Mouse (Mus musculus): ENCODE results near the gene Ppia. TPM values are rescaled to one million over a fixed set of nuclear protein-coding genes. Genes with fewer than 3 reads are reported as not detected.

The Ppia gene
- polyA plus RNA-seq, 1 experiment = 3,065 TPM

- no peak overlapping the region for H3K4me2 ChIP-seq (ENCODE audit: low read depth)
- H3K36me3 ChIP-seq (ENCODE audit: control insufficient read depth, insufficient read depth) = peaks cover 18% of the 10 kb centered on the region
- no peak overlapping the region for H3K4me3 ChIP-seq
- TF ChIP-seq E2F4 (IDR thresholded peaks at IDR 0.05; ENCODE audit: insufficient read depth) = no peak
- no peak for TF ChIP-seq MYOD1 (IDR thresholded peaks at IDR 0.05; ENCODE audit: control insufficient read depth in 1 of 3, insufficient read length in 2 of 3, low read depth in 2 of 3)
- no peak for TF ChIP-seq CEBPB (IDR thresholded peaks at IDR 0.05; ENCODE audit: insufficient read depth, poor library complexity, severe bottlenecking)
- no peak for TF ChIP-seq USF1 (IDR thresholded peaks at IDR 0.05; ENCODE audit: low read depth)
- TF ChIP-seq MYOG (IDR thresholded peaks at IDR 0.05; ENCODE audit: control insufficient read depth in 1 of 3, insufficient read depth in 1 of 3, insufficient read length in 2 of 3, low read depth in 2 of 3) = no peak
- no peak for TF ChIP-seq MAX (IDR thresholded peaks at IDR 0.05; ENCODE audit: low read depth)
- H3K27me3 ChIP-seq (ENCODE audit: control insufficient read depth, insufficient read depth, insufficient read length) = no peaks in the 10 kb centered on the region
- no peak overlapping the region for H3ac ChIP-seq (ENCODE audit: control insufficient read depth, insufficient read length)
- H3K79me2 ChIP-seq (ENCODE audit: control insufficient read depth, insufficient read depth) = peaks cover 22% of the 10 kb centered on the region
Observed at GRCm38 (mm10) chr11:6463159-6463837, 48.1 kb downstream of the Ppia start.

DNA sequence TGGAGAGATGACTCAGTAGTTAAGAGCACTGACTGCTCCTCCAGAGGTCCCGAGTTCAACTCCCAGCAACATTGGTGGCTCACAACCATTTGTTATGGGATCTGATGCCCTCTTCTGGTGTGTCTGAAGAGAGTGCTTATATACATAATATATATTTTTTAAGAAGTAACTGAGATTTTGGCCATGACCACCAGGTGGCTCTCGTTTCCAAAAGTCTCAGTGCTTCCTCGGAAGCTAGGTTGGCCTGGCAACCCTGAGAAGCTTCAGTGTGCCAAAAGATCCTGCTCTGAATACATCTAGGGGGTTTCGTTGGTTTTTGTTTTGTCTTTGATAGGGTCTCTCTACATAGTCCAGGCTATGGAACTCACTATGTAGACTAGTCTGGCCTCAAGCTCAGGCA is 49.9 kb downstream of the Ppia start:
- peaks cover 18% of the 10 kb centered on the region for H3K36me3 ChIP-seq (ENCODE audit: control insufficient read depth, insufficient read depth)
- peaks cover 40% of the 10 kb centered on the region for H3K79me2 ChIP-seq (ENCODE audit: control insufficient read depth, insufficient read depth)
- H3K4me3 ChIP-seq = no peak overlapping the region
- no peak overlapping the region for H3K4me2 ChIP-seq (ENCODE audit: low read depth)
- H3K27me3 ChIP-seq (ENCODE audit: control insufficient read depth, insufficient read depth, insufficient read length) = no peaks in the 10 kb centered on the region
- no peak overlapping the region for H3ac ChIP-seq (ENCODE audit: control insufficient read depth, insufficient read length)
- no peak for TF ChIP-seq MYOD1 (IDR thresholded peaks at IDR 0.05; ENCODE audit: control insufficient read depth in 1 of 3, insufficient read length in 2 of 3, low read depth in 2 of 3)
- no peak for TF ChIP-seq MAX (IDR thresholded peaks at IDR 0.05; ENCODE audit: low read depth)
- TF ChIP-seq E2F4 (IDR thresholded peaks at IDR 0.05; ENCODE audit: insufficient read depth) = no peak
- no peak for TF ChIP-seq POLR2A (IDR thresholded peaks at IDR 0.05; ENCODE audit: insufficient read length, low read depth)
- TF ChIP-seq CEBPB (IDR thresholded peaks at IDR 0.05; ENCODE audit: insufficient read depth, poor library complexity, severe bottlenecking) = no peak
- no peak for TF ChIP-seq POLR2AphosphoS2 (IDR thresholded peaks at IDR 0.05; ENCODE audit: insufficient read length, low read depth)
- no peak for TF ChIP-seq TCF3 (IDR thresholded peaks at IDR 0.05; ENCODE audit: insufficient read length, low read depth)
- TF ChIP-seq USF1 (IDR thresholded peaks at IDR 0.05; ENCODE audit: low read depth) = no peak
- TF ChIP-seq MYOG (IDR thresholded peaks at IDR 0.05; ENCODE audit: control insufficient read depth in 1 of 3, insufficient read depth in 1 of 3, insufficient read length in 2 of 3, low read depth in 2 of 3) = no peak
- no peak for TF ChIP-seq SRF (IDR thresholded peaks at IDR 0.05; ENCODE audit: control insufficient read depth, insufficient read length, low read depth)
- no peak for TF ChIP-seq TCF12 (IDR thresholded peaks at IDR 0.05; ENCODE audit: insufficient read depth, poor library complexity, severe bottlenecking)
- no peak for TF ChIP-seq REST (IDR thresholded peaks at IDR 0.05; ENCODE audit: insufficient read depth, insufficient read length)

- H3ac ChIP-seq (ENCODE audit: control insufficient read depth, insufficient read length) = no peak overlapping the region
- no peaks in the 10 kb centered on the region for H3K27me3 ChIP-seq (ENCODE audit: control insufficient read depth, insufficient read depth, insufficient read length)
- peak overlapping the region; percentile 63 for H3K4me3 ChIP-seq
- H3K4me2 ChIP-seq (ENCODE audit: low read depth) = peak overlapping the region; percentile 92
- peaks cover 74% of the 10 kb centered on the region for H3K79me2 ChIP-seq (ENCODE audit: control insufficient read depth, insufficient read depth)
- peaks cover 38% of the 10 kb centered on the region for H3K36me3 ChIP-seq (ENCODE audit: control insufficient read depth, insufficient read depth)
- TF ChIP-seq CEBPB (IDR thresholded peaks at IDR 0.05; ENCODE audit: insufficient read depth, poor library complexity, severe bottlenecking) (no peak), POLR2A (IDR thresholded peaks at IDR 0.05; ENCODE audit: insufficient read length, low read depth) (no peak), TCF12 (IDR thresholded peaks at IDR 0.05; ENCODE audit: insufficient read depth, poor library complexity, severe bottlenecking) (no peak), MYOG (IDR thresholded peaks at IDR 0.05; ENCODE audit: control insufficient read depth in 1 of 3, insufficient read depth in 1 of 3, insufficient read length in 2 of 3, low read depth in 2 of 3) (no peak), E2F4 (IDR thresholded peaks at IDR 0.05; ENCODE audit: insufficient read depth) (no peak), SRF (IDR thresholded peaks at IDR 0.05; ENCODE audit: control insufficient read depth, insufficient read length, low read depth) (no peak)
Observed at GRCm38 (mm10) chr11:6468541-6468940, 53.3 kb downstream of the Ppia start.

Other genes starting within 250 kb of the Ppia start
- 0.07 TPM for gene A730071L15Rik, start 215.4 kb upstream of the Ppia start, polyA plus RNA-seq (2012; fragmentation: generic; extraction: Trizol)
- gene Nudcd3, start 215.0 kb upstream of the Ppia start, polyA plus RNA-seq (2012; fragmentation: generic; extraction: Trizol) = 67.1 TPM
- 0.07 TPM for gene Npc1l1, start 185.3 kb upstream of the Ppia start, polyA plus RNA-seq (2012; fragmentation: generic; extraction: Trizol)
- gene Ddx56, start 147.7 kb upstream of the Ppia start, polyA plus RNA-seq (2012; fragmentation: generic; extraction: Trizol) = 55.7 TPM
- 66.9 TPM for gene Tmed4, start 140.6 kb upstream of the Ppia start, polyA plus RNA-seq (2012; fragmentation: generic; extraction: Trizol)
- gene Ogdh, start 123.8 kb upstream of the Ppia start, polyA plus RNA-seq (2012; fragmentation: generic; extraction: Trizol) = 127 TPM
- 37.1 TPM for gene Zmiz2, start 26.4 kb upstream of the Ppia start, polyA plus RNA-seq (2012; fragmentation: generic; extraction: Trizol)
- gene H2afv, start 29.0 kb downstream of the Ppia start, polyA plus RNA-seq (2012; fragmentation: generic; extraction: Trizol) = 175 TPM
- 33.2 TPM for gene Purb, start 60.5 kb downstream of the Ppia start, polyA plus RNA-seq (2012; fragmentation: generic; extraction: Trizol)
- 0.04 TPM for gene Myo1g, start 105.5 kb downstream of the Ppia start, polyA plus RNA-seq (2012; fragmentation: generic; extraction: Trizol)
- gene Ccm2, start 131.4 kb downstream of the Ppia start, polyA plus RNA-seq (2012; fragmentation: generic; extraction: Trizol) = 66.0 TPM
- gene Nacad, start 190.6 kb downstream of the Ppia start, polyA plus RNA-seq (2012; fragmentation: generic; extraction: Trizol) = 1.00 TPM
- 71.7 TPM for gene Tbrg4, start 210.6 kb downstream of the Ppia start, polyA plus RNA-seq (2012; fragmentation: generic; extraction: Trizol)
- gene Wap, start 223.2 kb downstream of the Ppia start, polyA plus RNA-seq (2012; fragmentation: generic; extraction: Trizol) = not detected
- 0.19 TPM for gene Ramp3, start 243.1 kb downstream of the Ppia start, polyA plus RNA-seq (2012; fragmentation: generic; extraction: Trizol)

Data from myocyte (in vitro differentiated cells).